Mouse (Mus musculus) hindbrain, embryonic 12.5 days (tissue): Measurements from ENCODE around the gene Flcn. TPM values are rescaled to one million over a fixed set of nuclear protein-coding genes. Genes with fewer than 3 reads are reported as not detected.
"Not testable (repeated sequence)": the region's sequence is repeated elsewhere in the genome, so short reads cannot be mapped to it uniquely, and the experiment has no call there.

ENCODE experiments used
- ATAC-seq: fragments of 200-750 bp; cut with Nextera tagmentation; 2 replicates; pipeline ENCODE4 v1.8.0; 2017; ENCODE audit warnings: moderate TSS enrichment; ENCODE audit not compliant: low FRiP score
- H3K27ac ChIP-seq: fragments of 300-500 bp; sonication (generic); 2 replicates; pipeline ENCODE4 v1.5.1; 2016; ENCODE audit warnings: mild to moderate bottlenecking
- H3K27me3 ChIP-seq: fragments of 300-500 bp; sonication (generic); 2 replicates; pipeline ENCODE4 v1.6.1; 2016; ENCODE audit warnings: mild to moderate bottlenecking
- H3K36me3 ChIP-seq: fragments of 300-500 bp; sonication (generic); 2 replicates; pipeline ENCODE4 v1.6.1; 2016; ENCODE audit warnings: mild to moderate bottlenecking
- H3K4me1 ChIP-seq: fragments of 300-500 bp; sonication (generic); 2 replicates; pipeline ENCODE4 v1.6.1; 2016
- H3K4me2 ChIP-seq: fragments of 300-500 bp; sonication (generic); replicated peaks from 2 replicates; pipeline ENCODE4 v1.6.1; 2016; ENCODE audit warnings: mild to moderate bottlenecking
- H3K4me3 ChIP-seq: fragments of 300-500 bp; sonication (generic); 2 replicates; pipeline ENCODE4 v1.5.1; 2016; ENCODE audit warnings: mild to moderate bottlenecking
- H3K9ac ChIP-seq: fragments of 300-500 bp; sonication (generic); 2 replicates; pipeline ENCODE4 v1.6.1; 2016; ENCODE audit warnings: mild to moderate bottlenecking, moderate library complexity
- H3K9me3 ChIP-seq: fragments of 300-500 bp; sonication (generic); replicated peaks from 2 replicates; pipeline ENCODE4 v1.6.1; 2016; ENCODE audit warnings: mild to moderate bottlenecking
- WGBS: fragments of 180-500 bp; shearing (Covaris S2); methylation state at CpG from one replicate; pipeline ENCODE4 v1.1.7; 2016; 5-methylcytosine and 5-hydroxymethylcytosine counted together
- polyA plus RNA-seq: library from polyadenylated mRNA; unstranded; fragments of >200 nt; fragmentation: Nextera tagmentation; extraction: Ambion mirVana; gene quantifications from 2 replicates; pipeline ENCODE4 v1.2.1, GENCODE M21; 2016

The Flcn gene
- polyA plus RNA-seq, result 34.1 and 36.2 TPM in 2 replicates

DNA sequence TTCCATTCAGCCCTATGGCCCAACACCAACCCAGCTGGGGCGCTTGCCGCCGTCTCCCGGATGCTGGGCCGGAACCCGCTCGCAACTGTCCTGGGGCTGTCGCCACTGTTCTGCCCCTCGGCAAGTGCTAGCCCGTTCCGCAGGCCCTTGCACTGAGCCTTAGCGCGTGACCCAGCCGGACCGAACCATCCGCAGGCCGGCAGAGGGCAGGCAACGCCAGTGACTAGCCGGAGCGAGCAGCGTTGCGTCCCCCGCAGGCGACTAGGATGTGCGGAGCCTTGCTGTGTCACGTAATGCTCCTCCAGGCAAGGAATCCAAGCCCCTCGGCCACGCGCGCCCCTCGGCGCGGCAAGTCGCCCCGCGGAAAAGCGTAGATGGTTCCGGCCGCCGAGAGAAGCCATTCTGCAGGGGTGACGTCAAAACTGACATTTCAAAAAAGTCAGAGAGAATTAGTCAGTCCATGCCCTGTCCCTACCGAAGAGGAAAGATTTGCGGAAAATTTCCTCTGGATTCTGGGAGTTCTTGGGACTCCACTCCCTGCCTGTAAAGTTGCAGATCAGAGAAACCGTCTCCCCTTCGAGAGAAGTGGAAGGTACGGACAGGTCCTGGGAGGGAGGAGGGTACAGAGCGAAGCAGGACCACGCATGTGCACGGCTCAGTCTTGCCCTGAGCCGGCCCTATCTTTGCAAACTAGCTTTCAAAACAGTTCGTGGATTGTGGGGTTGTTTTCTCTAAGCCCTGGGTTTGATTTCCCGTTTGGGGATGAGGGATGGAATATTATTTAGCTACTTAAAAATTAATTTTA lies at the start of gene Flcn:
Flcn (minus strand) TSS at position 347 of the 805 bp plus-strand sequence.
- Histone ChIP-seq H3K27ac (peak within 1 kb of the TSS; percentile 97), H3K4me1 (peaks cover 9% of the 10 kb centered on the region), H3K9ac (peak within 1 kb of the TSS; percentile 85), H3K4me2 (peak within 1 kb of the TSS; percentile 85), H3K27me3 (no peaks in the 10 kb centered on the region), H3K4me3 (peak within 1 kb of the TSS; percentile 78), H3K36me3 (peaks cover 29% of the 10 kb centered on the region), H3K9me3 (no peaks in the 10 kb centered on the region)
- WGBS, result under 1% methylated on average over 52 of the region's 52 CpGs
- ATAC-seq, result peak; percentile 97

DNA sequence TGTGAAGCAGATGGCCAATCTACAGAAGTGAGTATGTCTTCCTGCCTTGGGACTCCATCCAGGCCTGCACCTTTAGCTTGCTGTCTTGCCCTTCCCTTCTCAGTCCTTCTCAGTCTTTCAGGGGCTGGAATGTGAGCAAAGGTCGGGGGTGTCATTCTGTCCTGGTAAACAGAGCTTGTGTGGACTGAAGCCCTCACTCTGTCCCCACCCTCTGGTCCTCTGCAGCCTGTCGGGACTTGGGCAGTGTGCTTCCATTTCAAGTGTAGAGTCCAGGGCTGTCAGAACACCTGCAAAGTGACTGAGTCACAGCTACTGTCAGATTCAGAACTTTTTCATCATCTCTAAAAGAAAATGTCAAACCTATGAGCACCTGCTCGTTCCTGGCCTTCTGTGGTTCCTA lies 43.0 kb upstream of the Flcn start:
- 66% methylated on average over 3 of the region's 3 CpGs for WGBS
- no peak overlapping the region for H3K4me3 ChIP-seq
- peaks cover 7% of the 10 kb centered on the region for H3K4me1 ChIP-seq
- H3K9ac ChIP-seq, result no peak overlapping the region
- no peaks in the 10 kb centered on the region for H3K27me3 ChIP-seq
- H3K27ac ChIP-seq, result no peak overlapping the region
- H3K4me2 ChIP-seq, result no peak overlapping the region
- ATAC-seq, result no peak
- H3K36me3 ChIP-seq, result 0 out of 2 replicates have a peak, but pooled peaks cover 4% of the 10 kb centered on the region
- no peaks in the 10 kb centered on the region for H3K9me3 ChIP-seq

GRCm38 (mm10) chr11:59847891-59848884 lies 38.4 kb upstream of the Flcn start:
- peak; percentile 89 for ATAC-seq
- WGBS, result under 1% methylated on average over 64 of the region's 69 CpGs
- Histone ChIP-seq H3K4me3 (peak overlapping the region; percentile 81), H3K4me1 (peaks cover 7% of the 10 kb centered on the region), H3K27me3 (no peaks in the 10 kb centered on the region), H3K9ac (peak overlapping the region; percentile 90), H3K4me2 (peak overlapping the region; percentile 71), H3K27ac (peak overlapping the region; percentile 93), H3K9me3 (no peaks in the 10 kb centered on the region), H3K36me3 (no peaks in the 10 kb centered on the region)

GRCm38 (mm10) chr11:59847131-59847530 lies 37.3 kb upstream of the Flcn start:
- ATAC-seq, result no peak
- Histone ChIP-seq H3K9me3 (no peaks in the 10 kb centered on the region), H3K9ac (no peak overlapping the region), H3K4me3 (no peak overlapping the region), H3K36me3 (no peaks in the 10 kb centered on the region), H3K4me2 (peak overlapping the region; percentile 71), H3K4me1 (peaks cover 7% of the 10 kb centered on the region), H3K27ac (no peak overlapping the region), H3K27me3 (no peaks in the 10 kb centered on the region)
- 13% methylated on average over 2 of the region's 2 CpGs for WGBS

DNA sequence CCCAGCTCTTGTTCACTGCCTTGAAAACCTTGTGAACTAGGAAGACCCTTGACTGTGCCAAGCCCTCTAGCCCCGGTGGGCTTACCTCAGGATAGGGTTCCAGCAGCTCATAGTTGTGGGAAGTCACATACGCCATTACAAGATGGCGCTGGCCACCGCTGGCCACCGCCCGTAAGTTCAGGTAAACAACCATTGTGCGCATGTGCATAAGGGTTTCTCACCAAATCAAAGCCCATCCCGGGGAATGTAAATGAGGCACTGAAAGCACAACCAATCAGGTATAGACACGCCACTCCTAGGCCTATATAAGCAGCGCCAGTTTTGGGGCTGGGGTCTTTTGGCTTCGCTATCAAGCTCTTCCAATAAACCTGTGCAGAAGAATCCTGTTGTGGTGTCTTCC lies 36.5 kb upstream of the Flcn start:
- H3K9ac ChIP-seq, result no peak overlapping the region
- no peak overlapping the region for H3K4me2 ChIP-seq
- peaks cover 7% of the 10 kb centered on the region for H3K4me1 ChIP-seq
- no peak overlapping the region for H3K4me3 ChIP-seq
- no peaks in the 10 kb centered on the region for H3K27me3 ChIP-seq
- no peak for ATAC-seq
- WGBS, result 96% methylated on average over 11 of the region's 11 CpGs
- no peaks in the 10 kb centered on the region for H3K9me3 ChIP-seq
- no peak overlapping the region for H3K27ac ChIP-seq
- H3K36me3 ChIP-seq, result no peaks in the 10 kb centered on the region

DNA sequence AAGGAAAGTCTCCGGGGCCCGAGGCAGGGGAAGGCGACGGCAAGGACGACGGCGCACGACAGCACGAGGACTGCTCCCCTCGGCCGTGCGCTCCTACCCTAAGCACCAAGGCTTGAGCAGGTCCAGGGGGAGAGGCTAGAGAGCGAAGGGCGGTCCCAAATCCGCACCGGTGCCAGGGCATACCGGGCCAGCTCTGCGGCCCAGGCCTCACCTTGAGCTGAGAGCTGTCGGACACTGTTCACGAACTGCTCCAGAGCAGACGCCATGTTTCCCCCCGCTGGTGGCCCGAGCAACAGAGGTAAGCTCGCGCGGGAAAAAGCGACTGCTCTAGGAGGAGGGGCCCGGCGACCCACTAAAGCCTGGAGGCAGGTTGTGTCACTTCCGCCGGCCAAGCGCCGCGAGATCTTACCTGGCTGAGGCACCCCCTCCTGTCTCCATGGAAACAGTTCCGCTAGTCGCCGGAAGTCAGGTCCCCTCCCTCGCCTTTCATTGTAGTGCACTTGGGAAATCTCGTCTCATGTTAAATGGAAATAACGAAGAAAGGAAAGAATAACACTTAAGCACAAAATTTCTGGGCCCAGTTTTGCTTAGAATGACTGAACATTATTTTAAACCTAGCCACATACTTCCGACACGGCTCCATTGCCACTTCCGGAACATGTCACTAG lies 29.8 kb upstream of the Flcn start, which contains the start of gene Cops3:
Cops3 (minus strand) TSS at position 380 of the 668 bp plus-strand sequence.
- peak; percentile 97 for ATAC-seq
- peak within 1 kb of the TSS; percentile 97 for H3K27ac ChIP-seq
- peaks cover 19% of the 10 kb centered on the region for H3K36me3 ChIP-seq
- WGBS, result under 1% methylated on average over 43 of the region's 43 CpGs
- H3K4me3 ChIP-seq, result peak within 1 kb of the TSS; percentile 89
- peaks cover 16% of the 10 kb centered on the region for H3K4me1 ChIP-seq
- H3K27me3 ChIP-seq, result no peaks in the 10 kb centered on the region
- H3K4me2 ChIP-seq, result peak within 1 kb of the TSS; percentile 59
- peak within 1 kb of the TSS; percentile 91 for H3K9ac ChIP-seq
- H3K9me3 ChIP-seq, result no peaks in the 10 kb centered on the region

- no peaks in the 10 kb centered on the region for H3K27me3 ChIP-seq
- H3K27ac ChIP-seq, result peak within 1 kb of the TSS; percentile 97
- ATAC-seq, result peak; percentile 98
- peak within 1 kb of the TSS; percentile 91 for H3K9ac ChIP-seq
- under 1% methylated on average over 24 of the region's 24 CpGs for WGBS
- no peaks in the 10 kb centered on the region for H3K9me3 ChIP-seq
- peaks cover 16% of the 10 kb centered on the region for H3K4me1 ChIP-seq
- H3K4me2 ChIP-seq, result peak within 1 kb of the TSS; percentile 59
- H3K4me3 ChIP-seq, result peak within 1 kb of the TSS; percentile 89
- peaks cover 22% of the 10 kb centered on the region for H3K36me3 ChIP-seq
Measured at GRCm38 (mm10) chr11:59839008-59839458, 29.2 kb upstream of the Flcn start, which contains the start of gene Nt5m. TSS of gene Nt5m (plus strand) at chr11:59839447.

DNA sequence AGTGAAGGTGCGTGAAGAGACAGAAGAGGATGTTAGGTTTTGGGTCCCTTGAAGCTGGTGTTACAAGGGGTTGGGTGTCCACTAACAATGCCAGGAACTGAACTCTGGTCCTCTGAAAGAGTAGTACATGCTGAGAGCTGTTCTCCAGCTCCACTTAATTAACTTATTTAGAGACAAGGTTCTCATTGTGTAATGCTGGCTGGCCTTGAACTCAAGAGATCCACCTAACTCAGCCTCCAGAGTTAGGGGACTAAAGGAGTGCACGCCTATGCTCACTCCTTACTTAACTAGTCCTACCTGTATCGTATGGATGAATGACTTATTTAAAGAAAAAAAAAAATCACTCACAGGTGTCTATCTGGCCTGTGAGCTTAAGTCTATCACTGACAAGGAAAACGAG lies 28.6 kb upstream of the Flcn start:
- peak overlapping the region; percentile 91 for H3K9ac ChIP-seq
- peaks cover 25% of the 10 kb centered on the region for H3K36me3 ChIP-seq
- H3K4me3 ChIP-seq, result peak overlapping the region; percentile 89
- ATAC-seq, result no peak
- H3K9me3 ChIP-seq, result no peaks in the 10 kb centered on the region
- H3K27me3 ChIP-seq, result no peaks in the 10 kb centered on the region
- peaks cover 16% of the 10 kb centered on the region for H3K4me1 ChIP-seq
- H3K27ac ChIP-seq, result no peak overlapping the region
- peak overlapping the region; percentile 59 for H3K4me2 ChIP-seq
- WGBS, result 67% methylated on average over 4 of the region's 4 CpGs

DNA sequence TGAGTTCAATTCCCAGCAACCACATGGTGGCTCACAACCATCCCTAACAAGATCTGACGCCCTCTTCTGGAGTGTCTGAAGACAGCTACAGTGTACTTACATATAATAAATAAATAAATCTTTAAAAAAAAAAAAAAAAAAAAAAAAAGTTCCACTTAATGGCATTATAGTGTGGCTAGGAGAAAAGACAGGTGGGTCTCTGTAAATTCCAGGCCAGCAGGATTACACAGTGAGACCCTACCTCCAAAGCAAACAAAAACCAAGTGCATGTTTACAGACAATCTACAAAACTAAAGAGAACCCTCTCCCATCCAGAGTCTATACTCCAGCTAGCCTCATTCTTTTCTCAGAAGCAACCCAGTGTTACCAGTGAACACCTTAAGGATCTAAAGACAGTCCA lies 28.0 kb upstream of the Flcn start:
- Histone ChIP-seq H3K36me3 (peaks cover 29% of the 10 kb centered on the region), H3K4me1 (peaks cover 16% of the 10 kb centered on the region), H3K4me2 (peak overlapping the region; percentile 59; the same call in 1 of the 2 replicates)
- ATAC-seq, H3K27ac ChIP-seq, H3K4me3 ChIP-seq, H3K9ac ChIP-seq, H3K9me3 ChIP-seq, H3K27me3 ChIP-seq: not testable (repeated sequence)
- WGBS, result no CpG with 5 or more reads among the region's 1 CpGs

DNA sequence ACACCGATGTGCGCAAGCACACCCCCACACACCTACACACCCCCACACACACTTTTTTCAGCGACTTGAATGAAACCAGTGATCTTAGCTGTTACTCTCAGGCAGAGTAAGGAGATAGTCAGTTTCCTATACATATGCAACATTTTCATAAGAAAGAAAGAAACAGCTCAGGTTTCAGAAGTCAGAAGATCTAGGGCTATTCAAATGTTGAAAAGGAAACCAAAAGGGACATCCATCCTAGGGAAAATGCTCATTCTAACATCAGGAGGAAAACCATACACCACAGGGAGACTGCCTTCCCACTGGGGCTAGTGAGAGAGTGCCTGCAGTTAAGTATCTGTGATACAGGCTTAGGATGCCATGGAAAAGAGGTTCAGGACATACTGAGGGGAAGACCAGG lies 11.8 kb upstream of the Flcn start:
- Histone ChIP-seq H3K4me2 (no peak overlapping the region), H3K36me3 (peaks cover 96% of the 10 kb centered on the region), H3K4me1 (no peaks in the 10 kb centered on the region), H3K27me3 (no peaks in the 10 kb centered on the region), H3K4me3 (no peak overlapping the region), H3K9ac (no peak overlapping the region), H3K27ac (no peak overlapping the region), H3K9me3 (no peaks in the 10 kb centered on the region)
- no peak for ATAC-seq
- 90% methylated on average over 3 of the region's 3 CpGs for WGBS

GRCm38 (mm10) chr11:59817916-59818315 lies 8.1 kb upstream of the Flcn start:
- Histone ChIP-seq H3K27ac (no peak overlapping the region), H3K9ac (no peak overlapping the region), H3K4me2 (no peak overlapping the region), H3K36me3 (peaks cover 71% of the 10 kb centered on the region), H3K4me1 (no peaks in the 10 kb centered on the region), H3K27me3 (no peaks in the 10 kb centered on the region), H3K4me3 (no peak overlapping the region), H3K9me3 (no peaks in the 10 kb centered on the region)
- 99% methylated on average over 3 of the region's 3 CpGs for WGBS
- no peak for ATAC-seq
